Mouse (Mus musculus): Measurements from ENCODE around the gene Cd38. TPM values are rescaled to one million over a fixed set of nuclear protein-coding genes. Genes with fewer than 3 reads are reported as not detected.

Gene Cd38
- total RNA-seq (2022): 1 to 10 TPM; 4.5 to 5.9 (median 5.2) TPM

GRCm38 (mm10) chr5:43868253-43868652 lies at the start of gene Cd38:
TSS of gene Cd38 (plus strand) at chr5:43868553.
- DNase-seq (ENCODE audit: low spot score in 2 of 2): no peak

- no peak for DNase-seq (ENCODE audit: low spot score in 2 of 2)
Observed at GRCm38 (mm10) chr5:43818695-43819094, 49.7 kb upstream of the Cd38 start, which contains the start of gene Bst1. TSS of gene Bst1 (plus strand) at chr5:43818885.

- no peak for DNase-seq (ENCODE audit: low spot score in 2 of 2)
Observed at GRCm38 (mm10) chr5:43820785-43821184, 47.6 kb upstream of the Cd38 start.

GRCm38 (mm10) chr5:43821538-43821937 lies 46.8 kb upstream of the Cd38 start, which contains the start of gene Fbxl5:
TSS of gene Fbxl5 (minus strand) at chr5:43821638.
- no peak for DNase-seq (ENCODE audit: low spot score in 2 of 2)

- DNase-seq (ENCODE audit: low spot score in 2 of 2): no peak
Observed at GRCm38 (mm10) chr5:43822199-43822598, 46.2 kb upstream of the Cd38 start.

- DNase-seq (ENCODE audit: low spot score in 2 of 2): no peak
Observed at GRCm38 (mm10) chr5:43822824-43823223, 45.5 kb upstream of the Cd38 start.

GRCm38 (mm10) chr5:43824580-43824979 lies 43.8 kb upstream of the Cd38 start:
- DNase-seq (ENCODE audit: low spot score in 2 of 2): no peak

- DNase-seq (ENCODE audit: low spot score in 2 of 2): no peak
Observed at GRCm38 (mm10) chr5:43826883-43827282, 41.5 kb upstream of the Cd38 start.

- DNase-seq (ENCODE audit: low spot score in 2 of 2): no peak
Observed at GRCm38 (mm10) chr5:43827366-43827765, 41.0 kb upstream of the Cd38 start.

GRCm38 (mm10) chr5:43836590-43836989 lies 31.8 kb upstream of the Cd38 start:
- no peak for DNase-seq (ENCODE audit: low spot score in 2 of 2)

- DNase-seq (ENCODE audit: low spot score in 2 of 2): peak in 1 of 2 experiments; percentile 45
Observed at GRCm38 (mm10) chr5:43837372-43837771, 31.0 kb upstream of the Cd38 start.

- no peak for DNase-seq (ENCODE audit: low spot score in 2 of 2)
Observed at GRCm38 (mm10) chr5:43841144-43842010, 27.0 kb upstream of the Cd38 start.

- no peak for DNase-seq (ENCODE audit: low spot score in 2 of 2)
Observed at GRCm38 (mm10) chr5:43842011-43842285, 26.4 kb upstream of the Cd38 start.

GRCm38 (mm10) chr5:43842576-43843155 lies 25.7 kb upstream of the Cd38 start:
- no peak for DNase-seq (ENCODE audit: low spot score in 2 of 2)

- no peak for DNase-seq (ENCODE audit: low spot score in 2 of 2)
Observed at GRCm38 (mm10) chr5:43845083-43845482, 23.3 kb upstream of the Cd38 start.

- no peak for DNase-seq (ENCODE audit: low spot score in 2 of 2)
Observed at GRCm38 (mm10) chr5:43845646-43846045, 22.7 kb upstream of the Cd38 start.

GRCm38 (mm10) chr5:43846227-43846626 lies 22.1 kb upstream of the Cd38 start:
- DNase-seq (ENCODE audit: low spot score in 2 of 2): no peak

- DNase-seq (ENCODE audit: low spot score in 2 of 2): no peak
Observed at GRCm38 (mm10) chr5:43847555-43847954, 20.8 kb upstream of the Cd38 start.

- no peak for DNase-seq (ENCODE audit: low spot score in 2 of 2)
Observed at GRCm38 (mm10) chr5:43848275-43848674, 20.1 kb upstream of the Cd38 start.

GRCm38 (mm10) chr5:43853096-43853867 lies 15.1 kb upstream of the Cd38 start:
- DNase-seq (ENCODE audit: low spot score in 2 of 2): no peak

- DNase-seq (ENCODE audit: low spot score in 2 of 2): no peak
Observed at GRCm38 (mm10) chr5:43853868-43854488, 14.4 kb upstream of the Cd38 start.

- DNase-seq (ENCODE audit: low spot score in 2 of 2): no peak
Observed at GRCm38 (mm10) chr5:43855769-43856168, 12.6 kb upstream of the Cd38 start.

Data from layer of hippocampus, adult 8-10 months (tissue).